Mouse (Mus musculus) intestine, postnatal 0 days (tissue): ENCODE data around the gene Rnf187. TPM values are rescaled to one million over a fixed set of nuclear protein-coding genes. Genes with fewer than 3 reads are reported as not detected.

Experiments
- ATAC-seq: fragments of 200-750 bp; cut with Nextera tagmentation; 2 replicates; pipeline ENCODE4 v1.8.0; 2017; ENCODE audit warnings: mild to moderate bottlenecking, moderate TSS enrichment, moderate library complexity
- H3K27ac ChIP-seq: fragments of 300-500 bp; sonication (generic); 2 replicates; pipeline ENCODE4 v1.5.1; 2014; ENCODE audit warnings: mild to moderate bottlenecking, low read depth, low read length, moderate library complexity
- H3K27me3 ChIP-seq: fragments of 300-500 bp; sonication (generic); replicated peaks from 2 replicates; pipeline ENCODE4 v1.6.1; 2014; ENCODE audit warnings: low read length, mixed read lengths; ENCODE audit not compliant: control insufficient read depth, insufficient read depth
- H3K36me3 ChIP-seq: fragments of 300-500 bp; sonication (generic); 2 replicates; pipeline ENCODE4 v1.6.1; 2014; ENCODE audit warnings: mild to moderate bottlenecking, moderate library complexity; ENCODE audit not compliant: control insufficient read depth, insufficient read depth
- H3K4me1 ChIP-seq: fragments of 300-500 bp; sonication (generic); replicated peaks from 2 replicates; pipeline ENCODE4 v1.6.1; 2014; ENCODE audit warnings: antibody characterized with exemption, low read length, mixed read lengths; ENCODE audit not compliant: control insufficient read depth, insufficient read depth
- H3K4me2 ChIP-seq: fragments of 300-500 bp; sonication (generic); replicated peaks from 2 replicates; pipeline ENCODE4 v1.6.1; 2014; ENCODE audit warnings: low read depth, mild to moderate bottlenecking, moderate library complexity
- H3K4me3 ChIP-seq: fragments of 300-500 bp; sonication (generic); 2 replicates; pipeline ENCODE4 v1.5.1; 2014; ENCODE audit warnings: low read depth, low read length
- H3K9ac ChIP-seq: fragments of 300-500 bp; sonication (generic); 2 replicates; pipeline ENCODE4 v1.6.1; 2014; ENCODE audit warnings: mild to moderate bottlenecking, low read depth, low read length
- H3K9me3 ChIP-seq: fragments of 300-500 bp; sonication (generic); 2 replicates; pipeline ENCODE4 v1.6.1; 2016; ENCODE audit warnings: mixed run types; ENCODE audit not compliant: control insufficient read depth
- CTCF ChIP-seq: sonication (generic); IDR thresholded peaks from 2 replicates; pipeline ENCODE4 v1.5.1; 2016; ENCODE audit warnings: low read depth, mild to moderate bottlenecking, control low read depth, antibody characterized with exemption, moderate library complexity
- WGBS: fragments of 180-500 bp; shearing (Covaris S2); extraction: QIAGEN DNeasy Blood & Tissue Kit; methylation state at CpG from one replicate; pipeline ENCODE4 v1.1.7; 2014; 5-methylcytosine and 5-hydroxymethylcytosine counted together
- polyA plus RNA-seq: library from polyadenylated mRNA; unstranded; fragments of >200 nt; fragmentation: Nextera tagmentation; extraction: Ambion mirVana; gene quantifications from 2 replicates; pipeline ENCODE4 v1.2.1, GENCODE M21; 2015

Gene Rnf187
- polyA plus RNA-seq, 1 experiment from 2014 or later: 113 TPM

DNA sequence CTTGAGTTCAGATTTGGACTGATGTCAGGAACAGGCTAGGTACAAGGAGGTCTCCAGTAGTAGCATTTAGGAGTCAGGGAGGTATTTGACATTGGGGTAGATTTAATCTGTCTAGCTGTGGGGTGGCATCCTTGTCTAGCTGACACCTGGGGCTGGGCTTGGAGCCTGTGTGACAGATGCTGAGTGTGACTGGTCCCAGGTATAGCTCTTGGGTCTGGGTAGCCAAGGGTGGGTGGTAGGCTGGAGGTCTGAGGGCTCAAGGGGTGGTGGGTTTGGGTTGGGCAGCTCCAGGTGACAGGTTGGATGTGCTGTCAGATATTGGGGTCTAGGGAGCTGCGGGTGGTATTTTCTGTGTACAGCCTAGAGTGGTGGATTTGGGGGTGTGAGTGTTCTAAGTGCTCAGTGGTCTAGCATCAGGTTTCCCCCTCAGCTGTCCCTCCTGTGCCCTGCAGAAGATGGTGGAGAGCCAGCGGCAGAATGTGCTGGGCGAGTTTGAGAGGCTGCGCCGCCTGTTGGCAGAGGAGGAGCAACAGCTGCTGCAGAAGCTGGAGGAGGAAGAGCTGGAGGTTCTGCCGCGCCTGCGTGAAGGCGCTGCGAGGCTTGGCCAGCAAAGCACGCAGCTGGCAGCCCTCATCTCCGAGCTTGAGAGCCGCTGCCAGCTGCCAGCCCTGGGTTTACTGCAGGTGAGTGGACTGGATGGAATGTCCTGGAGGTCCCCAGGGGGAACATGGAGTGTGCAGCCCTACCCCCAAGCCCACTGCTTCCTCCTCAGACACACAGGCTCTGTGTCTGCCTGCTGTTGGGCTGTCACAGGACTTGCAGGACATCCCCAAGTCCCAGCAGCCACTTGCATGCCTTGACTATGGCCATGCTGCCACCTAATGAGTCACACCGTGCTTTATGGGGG lies 43.1 kb upstream of the Rnf187 start:
- Histone ChIP-seq H3K9ac (no peak overlapping the region), H3K4me3 (no peak overlapping the region), H3K27ac (no peak overlapping the region; the same call in 1 of the 2 replicates), H3K36me3 (peaks cover 45% of the 10 kb centered on the region), H3K27me3 (no peaks in the 10 kb centered on the region), H3K4me1 (peaks cover 11% of the 10 kb centered on the region), H3K9me3 (no peaks in the 10 kb centered on the region), H3K4me2 (no peak overlapping the region)
- peak; percentile 72 for TF ChIP-seq CTCF
- no peak for ATAC-seq
- WGBS: 53% methylated on average over 14 of the region's 14 CpGs

DNA sequence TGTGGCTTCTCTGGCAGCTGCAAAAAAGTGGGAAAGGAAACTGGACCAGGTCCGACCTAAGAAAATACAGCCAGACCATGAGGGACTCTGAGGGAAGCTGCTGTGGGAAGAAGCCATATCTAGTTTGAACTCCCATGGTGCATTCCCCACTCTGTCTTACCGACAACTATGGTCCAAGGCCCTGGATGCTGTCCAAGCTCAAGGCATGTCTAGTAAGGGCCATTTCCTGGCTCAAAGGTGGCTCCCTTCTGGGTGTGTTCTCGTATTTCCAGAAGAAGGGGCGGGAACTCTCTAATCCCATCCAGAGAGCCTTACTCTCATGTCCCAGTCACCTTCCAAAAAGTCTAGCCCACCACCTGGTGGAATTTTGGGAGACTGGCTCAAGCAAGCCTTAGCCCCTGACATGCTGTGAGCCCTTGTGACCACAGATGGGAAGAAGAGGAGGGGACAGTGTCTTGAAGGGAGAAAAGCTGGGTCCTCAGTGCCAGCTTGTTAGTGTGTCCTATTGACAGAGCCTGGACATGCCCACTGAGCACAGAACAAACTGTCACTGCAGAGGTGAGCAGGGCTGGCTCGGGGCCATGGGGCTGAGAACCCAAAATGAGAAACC lies 41.8 kb upstream of the Rnf187 start:
- H3K27ac ChIP-seq: no peak overlapping the region
- no peak for ATAC-seq
- 44% methylated on average over 5 of the region's 5 CpGs for WGBS
- no peaks in the 10 kb centered on the region for H3K9me3 ChIP-seq
- TF ChIP-seq CTCF: no peak
- peaks cover 38% of the 10 kb centered on the region for H3K36me3 ChIP-seq
- no peaks in the 10 kb centered on the region for H3K27me3 ChIP-seq
- peak overlapping the region; percentile 92 for H3K4me2 ChIP-seq
- no peak overlapping the region for H3K4me3 ChIP-seq
- H3K9ac ChIP-seq: no peak overlapping the region
- peaks cover 11% of the 10 kb centered on the region for H3K4me1 ChIP-seq

GRCm38 (mm10) chr11:58979661-58980060 lies 40.9 kb upstream of the Rnf187 start:
- H3K9me3 ChIP-seq: no peaks in the 10 kb centered on the region
- no peak for TF ChIP-seq CTCF
- no peaks in the 10 kb centered on the region for H3K27me3 ChIP-seq
- no peak overlapping the region for H3K9ac ChIP-seq
- peaks cover 31% of the 10 kb centered on the region for H3K36me3 ChIP-seq
- WGBS: 61% methylated on average over 7 of the region's 7 CpGs
- ATAC-seq: no peak
- H3K27ac ChIP-seq: peak overlapping the region; percentile 2; the same call in 1 of the 2 replicates
- H3K4me2 ChIP-seq: peak overlapping the region; percentile 92
- peak overlapping the region; percentile 98 for H3K4me3 ChIP-seq
- H3K4me1 ChIP-seq: peaks cover 11% of the 10 kb centered on the region

DNA sequence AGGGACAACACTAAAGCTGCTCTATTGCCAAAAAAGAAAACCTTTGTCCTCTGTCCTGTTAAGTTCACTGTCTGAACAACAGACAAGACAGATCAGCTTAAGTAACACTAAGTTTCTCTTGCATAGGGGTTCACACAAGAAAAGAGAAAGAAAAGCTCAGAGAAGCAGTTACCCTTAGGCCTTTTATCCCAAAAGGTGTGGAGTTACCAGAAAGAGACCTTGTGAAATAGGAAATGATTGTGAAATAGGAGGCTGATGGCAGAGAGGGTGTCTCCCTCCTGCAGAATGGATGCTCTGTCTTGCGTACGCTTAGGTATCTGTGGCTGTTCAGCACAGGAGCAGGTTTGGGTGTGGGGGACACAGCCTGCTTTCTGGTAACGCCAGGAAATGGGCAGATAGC lies 40.5 kb upstream of the Rnf187 start:
- ATAC-seq: no peak
- no peak for TF ChIP-seq CTCF
- Histone ChIP-seq H3K4me1 (peaks cover 11% of the 10 kb centered on the region), H3K27me3 (no peaks in the 10 kb centered on the region), H3K4me3 (peak overlapping the region; percentile 98), H3K36me3 (peaks cover 28% of the 10 kb centered on the region), H3K4me2 (peak overlapping the region; percentile 92), H3K27ac (0 out of 2 replicates have a peak overlapping the region, but pooled peaks have one; percentile 2), H3K9me3 (no peaks in the 10 kb centered on the region), H3K9ac (peak overlapping the region; percentile 85)
- 40% methylated on average over 3 of the region's 3 CpGs for WGBS

DNA sequence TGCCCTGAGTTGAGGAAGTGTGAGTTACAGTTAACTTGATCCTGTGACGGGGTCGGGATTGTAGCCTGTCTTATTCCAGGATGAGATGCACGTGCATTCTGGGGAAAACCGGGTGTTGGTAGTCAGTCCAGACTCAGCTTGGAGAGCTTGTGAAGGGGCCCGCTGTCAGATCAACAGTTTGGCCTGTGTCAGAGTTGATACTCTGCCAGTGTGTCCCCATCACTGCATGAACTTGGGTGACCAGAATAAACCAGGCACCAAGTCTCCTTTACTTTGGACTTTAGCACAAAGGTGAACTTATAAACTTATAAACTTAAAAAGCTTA lies 40.0 kb upstream of the Rnf187 start:
- H3K9ac ChIP-seq: peak overlapping the region; percentile 85
- no peak for TF ChIP-seq CTCF
- no peaks in the 10 kb centered on the region for H3K9me3 ChIP-seq
- peaks cover 11% of the 10 kb centered on the region for H3K4me1 ChIP-seq
- peak overlapping the region; percentile 98 for H3K4me3 ChIP-seq
- H3K36me3 ChIP-seq: peaks cover 23% of the 10 kb centered on the region
- 0 out of 2 replicates have a peak, but pooled peaks have one; percentile 19 for ATAC-seq
- 2% methylated on average over 5 of the region's 5 CpGs for WGBS
- H3K27ac ChIP-seq: peak overlapping the region; percentile 70
- no peaks in the 10 kb centered on the region for H3K27me3 ChIP-seq
- H3K4me2 ChIP-seq: peak overlapping the region; percentile 92

GRCm38 (mm10) chr11:58978027-58978705 lies 39.5 kb upstream of the Rnf187 start, which contains the start of gene Trim11:
Gene Trim11 (plus strand): TSS chr11:58978093.
- no peaks in the 10 kb centered on the region for H3K9me3 ChIP-seq
- H3K4me1 ChIP-seq: peaks cover 11% of the 10 kb centered on the region
- 0 out of 2 replicates have a peak, but pooled peaks have one; percentile 11 for TF ChIP-seq CTCF
- peak within 1 kb of the TSS; percentile 98 for H3K4me3 ChIP-seq
- H3K4me2 ChIP-seq: peak within 1 kb of the TSS; percentile 92
- H3K27ac ChIP-seq: peak within 1 kb of the TSS; percentile 70
- H3K27me3 ChIP-seq: no peaks in the 10 kb centered on the region
- H3K36me3 ChIP-seq: peaks cover 21% of the 10 kb centered on the region
- peak within 1 kb of the TSS; percentile 85 for H3K9ac ChIP-seq
- peak; percentile 48 for ATAC-seq
- WGBS: under 1% methylated on average over 64 of the region's 64 CpGs
